Mouse (Mus musculus): Measurements from ENCODE around the gene Cript. TPM values are rescaled to one million over a fixed set of nuclear protein-coding genes. Genes with fewer than 3 reads are reported as not detected.
"Not testable (repeated sequence)": the region's sequence is repeated elsewhere in the genome, so short reads cannot be mapped to it uniquely, and the experiment has no call there.

Gene Cript
- polyA plus RNA-seq, 1 experiment from 2014 or later, result 240 TPM

DNA sequence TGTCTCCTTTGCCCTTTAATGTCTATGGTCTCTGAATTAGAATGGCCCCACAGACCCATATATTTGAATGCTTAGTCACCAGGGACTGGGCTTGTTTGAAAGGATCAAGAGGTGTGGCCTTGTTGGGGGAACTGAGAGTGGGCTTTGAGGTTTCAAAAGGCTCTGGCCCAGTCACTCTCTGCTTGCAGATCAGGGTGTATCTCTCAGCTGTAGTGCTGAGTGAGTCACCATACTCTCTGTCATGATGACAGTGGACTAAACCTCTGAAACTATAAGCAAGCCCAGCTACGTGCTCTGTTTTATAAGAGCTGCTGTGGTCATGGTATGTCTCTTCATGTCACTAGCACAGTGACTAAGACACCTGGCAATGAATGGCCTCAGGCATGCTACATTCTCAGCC, 27.1 kb downstream of the Cript start:
- H3K9me3 ChIP-seq, result no peaks in the 10 kb centered on the region
- 85% methylated on average over 1 of the region's 1 CpGs for WGBS
- H3K4me1 ChIP-seq, result no peaks in the 10 kb centered on the region
- H3K4me2 ChIP-seq (replicated peaks), result no peak overlapping the region
- no peaks in the 10 kb centered on the region for H3K27me3 ChIP-seq
- H3K27ac ChIP-seq (replicated peaks), result no peak overlapping the region
- no peak overlapping the region for H3K9ac ChIP-seq (replicated peaks)
- H3K36me3 ChIP-seq, result no peaks in the 10 kb centered on the region
- no peak for ATAC-seq (replicated peaks)
- H3K4me3 ChIP-seq, result no peak overlapping the region

GRCm38 (mm10) chr17:87053921-87054320, 28.6 kb downstream of the Cript start:
- ATAC-seq (replicated peaks), result no peak
- H3K9me3 ChIP-seq, result no peaks in the 10 kb centered on the region
- 73% methylated on average over 5 of the region's 5 CpGs for WGBS

DNA sequence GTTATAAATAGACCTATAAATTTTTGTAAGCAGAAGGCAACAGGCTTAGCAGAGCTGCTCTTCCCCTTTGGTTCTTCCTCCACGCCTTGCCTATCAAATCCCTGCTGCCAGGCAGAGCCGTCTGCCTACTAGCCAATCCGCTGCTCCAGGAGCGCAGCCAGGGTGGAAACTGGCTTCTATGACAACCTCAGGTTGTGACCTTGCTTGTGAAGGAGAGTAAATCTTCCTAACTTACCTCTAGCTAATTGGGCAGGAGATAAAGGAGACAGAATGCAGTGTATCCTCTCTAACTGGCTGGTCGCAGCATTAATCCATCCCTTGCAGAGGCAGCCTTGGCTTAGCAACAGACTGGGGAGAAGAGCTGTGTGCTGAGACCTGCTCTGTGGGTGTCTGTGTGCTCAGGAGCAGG, 29.7 kb downstream of the Cript start:
- no peaks in the 10 kb centered on the region for H3K27me3 ChIP-seq
- no peak overlapping the region for H3K4me2 ChIP-seq (replicated peaks)
- H3K27ac ChIP-seq (replicated peaks), result no peak overlapping the region; the same call in 1 of the 2 replicates
- no peaks in the 10 kb centered on the region for H3K36me3 ChIP-seq
- no peaks in the 10 kb centered on the region for H3K9me3 ChIP-seq
- no peak overlapping the region for H3K9ac ChIP-seq (replicated peaks)
- ATAC-seq (replicated peaks), result no peak
- 27% methylated on average over 5 of the region's 5 CpGs for WGBS
- no peak overlapping the region for H3K4me3 ChIP-seq
- 0 out of 2 replicates have a peak, but pooled peaks cover 3% of the 10 kb centered on the region for H3K4me1 ChIP-seq

More at GRCm38 (mm10) chr17:87053921-87054320, 28.6 kb downstream of the Cript start:
- Histone ChIP-seq H3K4me3 (no peak overlapping the region), H3K9ac (replicated peaks) (no peak overlapping the region), H3K27ac (replicated peaks) (no peak overlapping the region), H3K36me3 (no peaks in the 10 kb centered on the region), H3K27me3 (no peaks in the 10 kb centered on the region), H3K4me1 (0 out of 2 replicates have a peak, but pooled peaks cover 3% of the 10 kb centered on the region), H3K4me2 (replicated peaks) (no peak overlapping the region)

- H3K9ac ChIP-seq (replicated peaks), result no peak overlapping the region
- H3K4me1 ChIP-seq, result 0 out of 2 replicates have a peak, but pooled peaks cover 3% of the 10 kb centered on the region
- H3K9me3 ChIP-seq, result no peaks in the 10 kb centered on the region
- no peak overlapping the region for H3K4me3 ChIP-seq
- no peak for ATAC-seq (replicated peaks)
- no peak overlapping the region for H3K27ac ChIP-seq (replicated peaks)
- no peak overlapping the region for H3K4me2 ChIP-seq (replicated peaks)
- whole genome bisulfite sequencing, result 69% methylated on average over 1 of the region's 1 CpGs
- no peaks in the 10 kb centered on the region for H3K27me3 ChIP-seq
- no peaks in the 10 kb centered on the region for H3K36me3 ChIP-seq
These were observed 30.3 kb downstream of the Cript start for GRCm38 (mm10) chr17:87055663-87056062.

- Histone ChIP-seq H3K9me3 (no peaks in the 10 kb centered on the region), H3K4me2 (replicated peaks) (no peak overlapping the region), H3K27ac (replicated peaks) (no peak overlapping the region), H3K27me3 (no peaks in the 10 kb centered on the region), H3K4me1 (0 out of 2 replicates have a peak, but pooled peaks cover 3% of the 10 kb centered on the region), H3K4me3 (no peak overlapping the region), H3K36me3 (no peaks in the 10 kb centered on the region), H3K9ac (replicated peaks) (no peak overlapping the region)
- ATAC-seq (replicated peaks), result no peak
- WGBS, result 92% methylated on average over 7 of the region's 7 CpGs
These were observed 31.4 kb downstream of the Cript start for GRCm38 (mm10) chr17:87056761-87057160.

DNA sequence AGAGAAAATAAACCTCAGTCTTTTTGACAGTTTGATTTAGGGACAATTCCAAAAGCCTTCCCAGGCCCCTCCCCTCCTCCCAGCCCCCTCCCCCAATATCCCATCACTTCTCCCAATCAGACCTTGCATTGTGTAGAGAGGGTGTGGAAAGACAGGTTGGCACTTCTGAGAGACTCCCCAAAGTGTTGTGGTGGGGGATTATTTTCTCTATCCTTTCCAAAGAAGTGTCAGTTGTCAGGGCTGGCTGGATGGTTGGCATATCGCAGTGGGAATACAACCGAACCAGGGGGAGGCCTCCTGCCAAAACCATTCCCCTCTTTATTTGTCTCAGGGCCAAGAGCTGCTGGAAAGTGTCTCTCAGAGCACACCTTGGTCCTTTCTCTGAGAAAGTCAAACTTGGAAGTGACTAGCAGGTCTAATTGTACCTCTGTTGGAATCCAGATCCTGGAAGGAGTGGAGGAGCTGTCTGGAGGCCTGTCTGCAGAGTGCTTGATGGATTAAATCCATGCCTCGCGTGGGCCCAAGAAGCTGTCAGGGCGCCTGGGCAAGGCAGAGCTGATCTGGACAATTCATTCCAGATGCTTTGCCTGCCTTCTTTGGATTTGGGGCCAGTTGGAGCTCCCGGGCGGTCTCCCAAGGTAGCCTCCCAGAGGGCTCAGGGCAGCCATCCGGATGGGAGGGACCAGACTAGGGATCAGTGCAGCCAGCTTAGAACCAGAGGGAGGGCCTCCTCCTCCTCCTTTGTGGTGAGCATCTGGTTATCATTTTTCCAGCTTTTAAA, 32.3 kb downstream of the Cript start:
- Histone ChIP-seq H3K9ac (replicated peaks) (no peak overlapping the region), H3K27ac (replicated peaks) (no peak overlapping the region), H3K4me3 (no peak overlapping the region), H3K36me3 (no peaks in the 10 kb centered on the region), H3K4me2 (replicated peaks) (no peak overlapping the region), H3K4me1 (0 out of 2 replicates have a peak, but pooled peaks cover 3% of the 10 kb centered on the region), H3K27me3 (no peaks in the 10 kb centered on the region), H3K9me3 (no peaks in the 10 kb centered on the region)
- WGBS, result 73% methylated on average over 8 of the region's 8 CpGs
- no peak for ATAC-seq (replicated peaks)

DNA sequence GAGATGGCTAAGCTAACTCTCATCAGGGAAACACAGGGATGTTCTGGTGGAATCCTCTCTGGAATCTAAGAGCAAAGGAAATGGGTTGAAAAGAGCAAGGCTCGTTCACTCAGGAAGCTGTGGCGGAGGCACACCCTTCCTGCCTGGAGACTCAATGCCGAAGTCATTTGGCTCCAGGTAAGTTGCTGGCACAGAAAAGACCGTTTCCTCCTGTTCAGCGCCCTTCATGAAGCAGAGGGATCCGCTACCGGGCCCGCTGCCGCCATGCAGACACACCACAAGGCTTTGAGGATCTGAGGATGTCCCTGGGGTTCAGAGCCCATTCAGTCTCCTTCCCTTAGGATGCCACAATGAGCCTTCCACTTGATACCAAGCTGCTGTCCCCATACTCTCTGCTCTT, 37.3 kb downstream of the Cript start:
- H3K9me3 ChIP-seq, result no peaks in the 10 kb centered on the region
- WGBS, result 86% methylated on average over 9 of the region's 9 CpGs
- H3K4me1 ChIP-seq, result 0 out of 2 replicates have a peak, but pooled peaks cover 3% of the 10 kb centered on the region
- ATAC-seq (replicated peaks), result no peak
- H3K36me3 ChIP-seq, result no peaks in the 10 kb centered on the region
- H3K27ac ChIP-seq (replicated peaks), result no peak overlapping the region
- no peak overlapping the region for H3K9ac ChIP-seq (replicated peaks)
- H3K27me3 ChIP-seq, result no peaks in the 10 kb centered on the region
- no peak overlapping the region for H3K4me2 ChIP-seq (replicated peaks)
- H3K4me3 ChIP-seq, result no peak overlapping the region

DNA sequence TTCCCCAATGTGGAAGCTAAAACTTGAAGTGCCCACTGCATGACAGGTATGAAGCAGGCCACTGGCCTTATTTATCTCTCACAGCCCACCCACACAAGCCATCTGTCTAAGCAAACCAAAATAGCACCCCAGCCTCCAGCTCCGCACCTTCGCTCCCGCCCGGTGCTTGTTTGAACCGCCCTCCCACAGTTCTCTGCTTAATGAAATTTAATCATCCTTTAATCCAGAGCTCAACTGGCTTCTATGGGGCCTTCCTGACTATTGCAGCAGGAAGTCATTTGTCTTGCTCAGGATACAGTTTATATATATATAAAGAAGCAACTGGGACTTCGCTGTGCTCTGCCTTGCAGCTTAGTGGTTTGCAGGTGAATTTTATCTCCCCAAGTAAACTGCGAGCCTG, 38.1 kb downstream of the Cript start:
- Histone ChIP-seq H3K27ac (replicated peaks) (no peak overlapping the region), H3K9ac (replicated peaks) (no peak overlapping the region), H3K27me3 (no peaks in the 10 kb centered on the region), H3K4me2 (replicated peaks) (no peak overlapping the region), H3K36me3 (no peaks in the 10 kb centered on the region), H3K9me3 (no peaks in the 10 kb centered on the region), H3K4me3 (no peak overlapping the region), H3K4me1 (no peaks in the 10 kb centered on the region)
- WGBS, result 87% methylated on average over 7 of the region's 7 CpGs
- no peak for ATAC-seq (replicated peaks)

DNA sequence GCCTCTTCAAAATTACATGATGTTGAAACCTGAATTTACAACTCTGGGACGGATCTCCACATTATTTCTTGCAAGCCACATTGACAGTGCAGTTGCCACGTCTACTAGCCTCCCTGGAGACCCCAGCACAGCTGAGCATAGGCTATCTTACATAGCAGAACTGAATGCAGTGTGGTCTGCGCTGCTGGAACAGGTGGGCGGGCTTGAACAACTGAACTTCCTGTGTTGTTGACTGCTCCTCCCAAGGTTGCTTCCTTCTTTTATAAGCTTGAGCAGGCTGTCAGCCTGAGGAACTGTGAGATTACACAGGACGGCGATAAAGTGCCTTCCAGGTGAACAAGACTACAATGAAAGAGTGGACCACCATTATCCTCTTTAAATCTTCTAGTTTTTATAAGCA, 38.6 kb downstream of the Cript start:
- no peak overlapping the region for H3K4me3 ChIP-seq
- H3K9me3 ChIP-seq, result no peaks in the 10 kb centered on the region
- H3K4me2 ChIP-seq (replicated peaks), result no peak overlapping the region
- 81% methylated on average over 6 of the region's 6 CpGs for WGBS
- H3K27me3 ChIP-seq, result no peaks in the 10 kb centered on the region
- no peaks in the 10 kb centered on the region for H3K4me1 ChIP-seq
- no peak for ATAC-seq (replicated peaks)
- H3K27ac ChIP-seq (replicated peaks), result no peak overlapping the region
- H3K36me3 ChIP-seq, result no peaks in the 10 kb centered on the region
- no peak overlapping the region for H3K9ac ChIP-seq (replicated peaks)

DNA sequence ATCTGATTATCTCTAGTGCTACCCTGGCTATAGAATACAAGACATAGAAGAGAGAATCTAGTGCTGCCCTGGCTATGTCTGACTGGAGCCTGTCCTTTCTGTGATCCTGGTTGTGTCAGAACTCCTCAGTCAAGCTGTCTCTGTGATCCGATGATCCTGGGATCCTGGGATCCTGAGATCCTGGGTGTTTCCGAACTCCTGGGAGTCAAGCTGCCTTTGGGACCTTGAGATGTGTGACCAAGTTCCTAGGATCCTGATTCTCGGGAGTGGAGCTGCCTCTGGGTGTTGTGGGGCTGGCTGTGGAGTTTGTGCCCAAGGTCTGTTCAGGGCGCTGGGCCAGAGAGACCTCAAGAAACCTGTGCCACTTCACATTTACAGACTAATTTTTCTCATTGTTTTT, 43.6 kb downstream of the Cript start:
- H3K4me3 ChIP-seq, result no peak overlapping the region
- no peak for ATAC-seq (replicated peaks)
- no peaks in the 10 kb centered on the region for H3K27me3 ChIP-seq
- no peaks in the 10 kb centered on the region for H3K9me3 ChIP-seq
- WGBS, result 88% methylated on average over 4 of the region's 4 CpGs
- H3K4me1 ChIP-seq, result no peaks in the 10 kb centered on the region
- no peak overlapping the region for H3K4me2 ChIP-seq (replicated peaks)
- H3K9ac ChIP-seq (replicated peaks), result no peak overlapping the region
- H3K27ac ChIP-seq (replicated peaks), result no peak overlapping the region
- no peaks in the 10 kb centered on the region for H3K36me3 ChIP-seq

GRCm38 (mm10) chr17:87072183-87072582, 46.8 kb downstream of the Cript start:
- H3K9ac ChIP-seq (replicated peaks); H3K4me3 ChIP-seq; H3K4me1 ChIP-seq; H3K27me3 ChIP-seq; H3K4me2 ChIP-seq (replicated peaks); ATAC-seq (replicated peaks); H3K9me3 ChIP-seq; H3K36me3 ChIP-seq; H3K27ac ChIP-seq (replicated peaks): not testable (repeated sequence)
- WGBS, result 91% methylated on average over 1 of the region's 1 CpGs

DNA sequence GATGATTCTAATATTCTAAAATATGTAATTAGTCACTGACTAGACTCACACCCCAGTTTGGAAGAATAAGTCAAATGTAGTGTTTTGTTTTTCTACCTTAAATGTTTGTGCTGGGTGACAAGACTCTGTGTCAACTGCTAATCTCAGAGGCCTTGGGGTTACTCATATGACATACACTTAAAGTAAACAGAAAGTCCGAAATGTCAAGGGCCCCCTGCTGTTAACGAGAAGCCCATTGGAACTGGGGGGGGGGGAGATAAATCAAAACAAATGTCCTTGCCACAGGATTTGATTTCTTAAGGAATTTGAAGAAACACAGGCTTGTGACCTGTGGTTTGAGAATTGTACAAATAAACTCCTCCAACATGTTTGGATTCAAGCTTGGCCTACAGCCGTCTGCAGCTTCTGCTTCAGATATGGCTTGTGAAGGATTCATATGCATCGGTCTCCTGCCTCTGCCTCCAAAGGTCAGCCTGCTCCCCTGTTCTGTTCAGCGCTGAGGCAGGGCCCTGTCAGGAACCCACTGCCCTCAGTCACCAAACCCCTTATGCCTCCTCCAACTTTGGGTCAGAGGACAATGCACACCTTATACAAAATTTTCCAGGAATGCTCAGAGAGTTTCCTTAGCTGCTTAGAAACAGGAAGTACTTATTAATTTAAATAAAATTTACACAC, 47.6 kb downstream of the Cript start:
- no peaks in the 10 kb centered on the region for H3K27me3 ChIP-seq
- H3K36me3 ChIP-seq, result no peaks in the 10 kb centered on the region
- WGBS, result 79% methylated on average over 5 of the region's 5 CpGs
- no peaks in the 10 kb centered on the region for H3K4me1 ChIP-seq
- H3K4me2 ChIP-seq (replicated peaks), result no peak overlapping the region
- H3K4me3 ChIP-seq, result no peak overlapping the region
- H3K9me3 ChIP-seq, result no peaks in the 10 kb centered on the region
- no peak for ATAC-seq (replicated peaks)
- no peak overlapping the region for H3K9ac ChIP-seq (replicated peaks)
- H3K27ac ChIP-seq (replicated peaks), result no peak overlapping the region

Measured in forebrain, embryonic 15.5 days (tissue).